Mouse (Mus musculus): Measurements from ENCODE around the gene Pax1. TPM values are rescaled to one million over a fixed set of nuclear protein-coding genes. Genes with fewer than 3 reads are reported as not detected.

Pax1 gene
- not detected in 2 replicates for polyA plus RNA-seq (2011; ENCODE audit: insufficient read depth, insufficient read length, low replicate concordance, missing spikeins)

- TF ChIP-seq POLR2A (IDR thresholded peaks at IDR 0.05; ENCODE audit: borderline replicate concordance, control insufficient read depth, low read depth, low read length) (no peak), CTCF (IDR thresholded peaks at IDR 0.05; ENCODE audit: control insufficient read depth, insufficient read depth, low read length) (no peak)
- Histone ChIP-seq H3K4me1 (ENCODE audit: control insufficient read depth, insufficient read depth, low read length) (no peaks in the 10 kb centered on the region), H3K4me3 (replicated peaks; ENCODE audit: control insufficient read depth, low read depth, low read length) (no peak within 1 kb of the TSS), H3K27ac (ENCODE audit: control insufficient read depth, insufficient read depth, low read depth, low read length, poor library complexity) (no peak within 1 kb of the TSS)
- WGBS, result 3% methylated on average over 18 of the region's 18 CpGs
Observed at GRCm38 (mm10) chr2:147361581-147361980, at the start of gene Pax1. Pax1 (plus strand) TSS chr2:147361925.

- no peak overlapping the region for H3K4me3 ChIP-seq (replicated peaks; ENCODE audit: control insufficient read depth, low read depth, low read length)
- H3K27ac ChIP-seq (ENCODE audit: control insufficient read depth, insufficient read depth, low read depth, low read length, poor library complexity), result no peak overlapping the region
- 0 out of 2 replicates have a peak, but pooled peaks have one; percentile 11 for TF ChIP-seq CTCF (IDR thresholded peaks at IDR 0.05; ENCODE audit: control insufficient read depth, insufficient read depth, low read length)
- no peak for TF ChIP-seq POLR2A (IDR thresholded peaks at IDR 0.05; ENCODE audit: borderline replicate concordance, control insufficient read depth, low read depth, low read length)
- WGBS, result 7% methylated on average over 9 of the region's 9 CpGs
- H3K4me1 ChIP-seq (ENCODE audit: control insufficient read depth, insufficient read depth, low read length), result no peaks in the 10 kb centered on the region
Observed at GRCm38 (mm10) chr2:147321036-147321435, 40.7 kb upstream of the Pax1 start.

GRCm38 (mm10) chr2:147325178-147325577, 36.5 kb upstream of the Pax1 start:
- TF ChIP-seq CTCF (IDR thresholded peaks at IDR 0.05; ENCODE audit: control insufficient read depth, insufficient read depth, low read length) (no peak), POLR2A (IDR thresholded peaks at IDR 0.05; ENCODE audit: borderline replicate concordance, control insufficient read depth, low read depth, low read length) (no peak)

GRCm38 (mm10) chr2:147332731-147333130, 29.0 kb upstream of the Pax1 start:
- H3K4me3 ChIP-seq (replicated peaks; ENCODE audit: control insufficient read depth, low read depth, low read length), result no peak overlapping the region
- H3K27ac ChIP-seq (ENCODE audit: control insufficient read depth, insufficient read depth, low read depth, low read length, poor library complexity), result no peak overlapping the region
- H3K4me1 ChIP-seq (ENCODE audit: control insufficient read depth, insufficient read depth, low read length), result no peaks in the 10 kb centered on the region
- WGBS, result 72% methylated on average over 2 of the region's 2 CpGs
- TF ChIP-seq POLR2A (IDR thresholded peaks at IDR 0.05; ENCODE audit: borderline replicate concordance, control insufficient read depth, low read depth, low read length) (no peak), CTCF (IDR thresholded peaks at IDR 0.05; ENCODE audit: control insufficient read depth, insufficient read depth, low read length) (no peak)

More at GRCm38 (mm10) chr2:147325178-147325577, 36.5 kb upstream of the Pax1 start:
- Histone ChIP-seq H3K27ac (ENCODE audit: control insufficient read depth, insufficient read depth, low read depth, low read length, poor library complexity) (no peak overlapping the region), H3K4me1 (ENCODE audit: control insufficient read depth, insufficient read depth, low read length) (no peaks in the 10 kb centered on the region), H3K4me3 (replicated peaks; ENCODE audit: control insufficient read depth, low read depth, low read length) (no peak overlapping the region)
- 74% methylated on average over 2 of the region's 2 CpGs for WGBS

GRCm38 (mm10) chr2:147338729-147339128, 23.0 kb upstream of the Pax1 start:
- WGBS, result 79% methylated on average over 15 of the region's 15 CpGs
- TF ChIP-seq CTCF (IDR thresholded peaks at IDR 0.05; ENCODE audit: control insufficient read depth, insufficient read depth, low read length) (no peak), POLR2A (IDR thresholded peaks at IDR 0.05; ENCODE audit: borderline replicate concordance, control insufficient read depth, low read depth, low read length) (no peak)
- Histone ChIP-seq H3K4me1 (ENCODE audit: control insufficient read depth, insufficient read depth, low read length) (no peaks in the 10 kb centered on the region), H3K4me3 (replicated peaks; ENCODE audit: control insufficient read depth, low read depth, low read length) (no peak overlapping the region), H3K27ac (ENCODE audit: control insufficient read depth, insufficient read depth, low read depth, low read length, poor library complexity) (no peak overlapping the region)

DNA sequence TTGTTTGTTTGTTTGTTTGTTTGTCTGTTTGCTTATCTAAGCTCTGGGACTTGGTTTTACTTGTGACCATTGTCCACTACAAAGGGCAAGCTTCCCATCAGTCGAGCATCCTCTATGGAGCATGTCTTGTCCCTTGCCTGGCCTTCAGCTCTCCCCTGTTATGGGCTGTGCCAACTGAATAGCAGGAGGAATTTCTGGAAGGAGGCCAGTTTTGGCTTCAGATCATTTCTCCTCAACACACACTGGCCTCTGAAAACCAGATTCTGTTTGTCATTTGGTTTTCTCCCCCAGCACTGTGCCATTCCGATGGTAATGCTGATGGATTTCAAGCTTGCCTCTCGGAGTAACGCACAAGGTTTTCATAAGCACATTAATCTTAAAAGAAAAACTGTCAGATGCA, 21.9 kb upstream of the Pax1 start:
- 91% methylated on average over 4 of the region's 4 CpGs for WGBS
- H3K27ac ChIP-seq (ENCODE audit: control insufficient read depth, insufficient read depth, low read depth, low read length, poor library complexity), result no peak overlapping the region
- TF ChIP-seq CTCF (IDR thresholded peaks at IDR 0.05; ENCODE audit: control insufficient read depth, insufficient read depth, low read length) (no peak), POLR2A (IDR thresholded peaks at IDR 0.05; ENCODE audit: borderline replicate concordance, control insufficient read depth, low read depth, low read length) (no peak)
- no peaks in the 10 kb centered on the region for H3K4me1 ChIP-seq (ENCODE audit: control insufficient read depth, insufficient read depth, low read length)
- H3K4me3 ChIP-seq (replicated peaks; ENCODE audit: control insufficient read depth, low read depth, low read length), result no peak overlapping the region

- Histone ChIP-seq H3K4me1 (ENCODE audit: control insufficient read depth, insufficient read depth, low read length) (no peaks in the 10 kb centered on the region), H3K4me3 (replicated peaks; ENCODE audit: control insufficient read depth, low read depth, low read length) (no peak overlapping the region), H3K27ac (ENCODE audit: control insufficient read depth, insufficient read depth, low read depth, low read length, poor library complexity) (no peak overlapping the region)
- TF ChIP-seq POLR2A (IDR thresholded peaks at IDR 0.05; ENCODE audit: borderline replicate concordance, control insufficient read depth, low read depth, low read length), result no peak
- TF ChIP-seq CTCF (IDR thresholded peaks at IDR 0.05; ENCODE audit: control insufficient read depth, insufficient read depth, low read length), result no peak
- WGBS, result 11% methylated on average over 2 of the region's 2 CpGs
Observed at GRCm38 (mm10) chr2:147342198-147342597, 19.5 kb upstream of the Pax1 start.

DNA sequence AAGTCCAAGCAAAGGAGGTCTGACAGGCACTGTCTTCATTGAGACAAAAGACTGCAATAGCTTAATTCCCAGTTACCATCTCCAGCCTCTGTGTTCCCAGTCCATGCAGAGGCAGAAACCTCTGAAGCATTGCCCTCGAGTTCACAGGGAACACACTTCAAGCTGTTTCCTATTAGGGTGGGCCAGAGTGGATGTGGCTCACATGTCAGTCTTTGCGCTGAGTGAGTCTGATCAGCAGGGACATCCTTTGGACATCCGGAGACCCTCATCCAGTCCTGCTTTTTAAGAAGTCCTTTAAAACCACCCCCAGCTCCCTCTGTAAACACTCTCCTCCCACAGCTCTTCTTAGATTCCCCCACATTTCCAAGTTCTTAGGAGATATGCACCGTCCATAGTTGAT, 2.0 kb upstream of the Pax1 start:
- 8% methylated on average over 4 of the region's 4 CpGs for WGBS
- Histone ChIP-seq H3K4me3 (replicated peaks; ENCODE audit: control insufficient read depth, low read depth, low read length) (no peak overlapping the region), H3K27ac (ENCODE audit: control insufficient read depth, insufficient read depth, low read depth, low read length, poor library complexity) (no peak overlapping the region), H3K4me1 (ENCODE audit: control insufficient read depth, insufficient read depth, low read length) (no peaks in the 10 kb centered on the region)
- TF ChIP-seq CTCF (IDR thresholded peaks at IDR 0.05; ENCODE audit: control insufficient read depth, insufficient read depth, low read length) (no peak), POLR2A (IDR thresholded peaks at IDR 0.05; ENCODE audit: borderline replicate concordance, control insufficient read depth, low read depth, low read length) (no peak)

- 5% methylated on average over 7 of the region's 7 CpGs for WGBS
- Histone ChIP-seq H3K27ac (ENCODE audit: control insufficient read depth, insufficient read depth, low read depth, low read length, poor library complexity) (no peak overlapping the region), H3K4me1 (ENCODE audit: control insufficient read depth, insufficient read depth, low read length) (no peaks in the 10 kb centered on the region), H3K4me3 (replicated peaks; ENCODE audit: control insufficient read depth, low read depth, low read length) (no peak overlapping the region)
- no peak for TF ChIP-seq POLR2A (IDR thresholded peaks at IDR 0.05; ENCODE audit: borderline replicate concordance, control insufficient read depth, low read depth, low read length)
- no peak for TF ChIP-seq CTCF (IDR thresholded peaks at IDR 0.05; ENCODE audit: control insufficient read depth, insufficient read depth, low read length)
Observed at GRCm38 (mm10) chr2:147360401-147360800, 1.3 kb upstream of the Pax1 start.
